Mouse (Mus musculus): Measurements from ENCODE around the gene Abhd14a. TPM values are rescaled to one million over a fixed set of nuclear protein-coding genes. Genes with fewer than 3 reads are reported as not detected.

Abhd14a gene
- polyA plus RNA-seq, 1 experiment from 2014 or later, result 50.5 TPM

GRCm38 (mm10) chr9:106467746-106468145 lies 20.3 kb upstream of the Abhd14a start:
- no peak for ATAC-seq (replicated peaks; ENCODE audit: insufficient number of reproducible peaks, insufficient read depth, low FRiP score, low read depth)
- Histone ChIP-seq H3K4me3 (no peak overlapping the region), H3K4me1 (replicated peaks) (peaks cover 29% of the 10 kb centered on the region), H3K27me3 (peaks cover 17% of the 10 kb centered on the region; the same call in 1 of the 2 replicates), H3K27ac (no peak overlapping the region), H3K9me3 (replicated peaks) (no peaks in the 10 kb centered on the region), H3K9ac (no peak overlapping the region), H3K4me2 (no peak overlapping the region), H3K36me3 (peaks cover 10% of the 10 kb centered on the region)
- WGBS, result 85% methylated on average over 7 of the region's 7 CpGs

- ATAC-seq (replicated peaks; ENCODE audit: insufficient number of reproducible peaks, insufficient read depth, low FRiP score, low read depth), result no peak
- H3K4me2 ChIP-seq, result no peak overlapping the region
- H3K4me3 ChIP-seq, result no peak overlapping the region
- WGBS, result 83% methylated on average over 6 of the region's 6 CpGs
- peaks cover 19% of the 10 kb centered on the region for H3K36me3 ChIP-seq
- no peaks in the 10 kb centered on the region for H3K9me3 ChIP-seq (replicated peaks)
- H3K27ac ChIP-seq, result no peak overlapping the region
- peaks cover 17% of the 10 kb centered on the region; the same call in 1 of the 2 replicates for H3K27me3 ChIP-seq
- peaks cover 19% of the 10 kb centered on the region for H3K4me1 ChIP-seq (replicated peaks)
- no peak overlapping the region for H3K9ac ChIP-seq
Measured at GRCm38 (mm10) chr9:106466721-106467120, 19.2 kb upstream of the Abhd14a start.

GRCm38 (mm10) chr9:106465571-106466200 lies 18.2 kb upstream of the Abhd14a start, which contains the start of gene Gpr62:
Gene Gpr62, minus strand, starts transcription at chr9:106465938.
- Histone ChIP-seq H3K4me3 (peak within 1 kb of the TSS; percentile 61), H3K9ac (peak within 1 kb of the TSS; percentile 58), H3K4me1 (replicated peaks) (peaks cover 20% of the 10 kb centered on the region), H3K27ac (peak within 1 kb of the TSS; percentile 41), H3K27me3 (peaks cover 17% of the 10 kb centered on the region; the same call in 1 of the 2 replicates), H3K9me3 (replicated peaks) (no peaks in the 10 kb centered on the region), H3K36me3 (peaks cover 26% of the 10 kb centered on the region), H3K4me2 (peak within 1 kb of the TSS; percentile 99)
- 34% methylated on average over 26 of the region's 26 CpGs for WGBS
- ATAC-seq (replicated peaks; ENCODE audit: insufficient number of reproducible peaks, insufficient read depth, low FRiP score, low read depth), result no peak

- H3K36me3 ChIP-seq, result peaks cover 33% of the 10 kb centered on the region
- peak overlapping the region; percentile 58 for H3K9ac ChIP-seq
- peak overlapping the region; percentile 99 for H3K4me2 ChIP-seq
- H3K4me3 ChIP-seq, result peak overlapping the region; percentile 61
- H3K4me1 ChIP-seq (replicated peaks), result peaks cover 23% of the 10 kb centered on the region
- no peaks in the 10 kb centered on the region for H3K9me3 ChIP-seq (replicated peaks)
- WGBS, result 2% methylated on average over 99 of the region's 99 CpGs
- peak overlapping the region; percentile 41 for H3K27ac ChIP-seq
- peak; percentile 63 for ATAC-seq (replicated peaks; ENCODE audit: insufficient number of reproducible peaks, insufficient read depth, low FRiP score, low read depth)
- peaks cover 17% of the 10 kb centered on the region; the same call in 1 of the 2 replicates for H3K27me3 ChIP-seq
Measured at GRCm38 (mm10) chr9:106464751-106465541, 17.5 kb upstream of the Abhd14a start.

- Histone ChIP-seq H3K4me1 (replicated peaks) (peaks cover 24% of the 10 kb centered on the region), H3K27ac (no peak overlapping the region), H3K4me3 (no peak overlapping the region), H3K27me3 (peaks cover 17% of the 10 kb centered on the region; the same call in 1 of the 2 replicates), H3K4me2 (no peak overlapping the region), H3K36me3 (peaks cover 35% of the 10 kb centered on the region), H3K9ac (no peak overlapping the region), H3K9me3 (replicated peaks) (no peaks in the 10 kb centered on the region)
- WGBS, result 83% methylated on average over 21 of the region's 21 CpGs
- ATAC-seq (replicated peaks; ENCODE audit: insufficient number of reproducible peaks, insufficient read depth, low FRiP score, low read depth), result no peak
Measured at GRCm38 (mm10) chr9:106463122-106464063, 15.9 kb upstream of the Abhd14a start.

- ATAC-seq (replicated peaks; ENCODE audit: insufficient number of reproducible peaks, insufficient read depth, low FRiP score, low read depth), result no peak
- Histone ChIP-seq H3K27me3 (peaks cover 17% of the 10 kb centered on the region; the same call in 1 of the 2 replicates), H3K36me3 (peaks cover 35% of the 10 kb centered on the region), H3K27ac (no peak overlapping the region), H3K9me3 (replicated peaks) (no peaks in the 10 kb centered on the region), H3K4me2 (no peak overlapping the region), H3K4me1 (replicated peaks) (peaks cover 34% of the 10 kb centered on the region), H3K9ac (no peak overlapping the region), H3K4me3 (no peak overlapping the region)
- 94% methylated on average over 12 of the region's 12 CpGs for WGBS
Measured at GRCm38 (mm10) chr9:106462430-106462800, 14.9 kb upstream of the Abhd14a start.

GRCm38 (mm10) chr9:106461641-106462429 lies 14.4 kb upstream of the Abhd14a start:
- no peak overlapping the region for H3K4me3 ChIP-seq
- H3K36me3 ChIP-seq, result peaks cover 35% of the 10 kb centered on the region
- WGBS, result 88% methylated on average over 16 of the region's 16 CpGs
- no peaks in the 10 kb centered on the region for H3K9me3 ChIP-seq (replicated peaks)
- H3K4me2 ChIP-seq, result no peak overlapping the region
- H3K27me3 ChIP-seq, result peaks cover 15% of the 10 kb centered on the region; the same call in 1 of the 2 replicates
- ATAC-seq (replicated peaks; ENCODE audit: insufficient number of reproducible peaks, insufficient read depth, low FRiP score, low read depth), result no peak
- no peak overlapping the region for H3K9ac ChIP-seq
- peaks cover 40% of the 10 kb centered on the region for H3K4me1 ChIP-seq (replicated peaks)
- H3K27ac ChIP-seq, result no peak overlapping the region

- WGBS, result 87% methylated on average over 9 of the region's 9 CpGs
- Histone ChIP-seq H3K27me3 (peaks cover 13% of the 10 kb centered on the region; the same call in 1 of the 2 replicates), H3K9me3 (replicated peaks) (no peaks in the 10 kb centered on the region), H3K4me3 (no peak overlapping the region), H3K9ac (no peak overlapping the region), H3K36me3 (peaks cover 35% of the 10 kb centered on the region), H3K4me1 (replicated peaks) (peaks cover 48% of the 10 kb centered on the region), H3K4me2 (no peak overlapping the region), H3K27ac (no peak overlapping the region)
- ATAC-seq (replicated peaks; ENCODE audit: insufficient number of reproducible peaks, insufficient read depth, low FRiP score, low read depth), result no peak
Measured at GRCm38 (mm10) chr9:106461026-106461415, 13.5 kb upstream of the Abhd14a start.

GRCm38 (mm10) chr9:106460401-106461025 lies 13.0 kb upstream of the Abhd14a start:
- no peak for ATAC-seq (replicated peaks; ENCODE audit: insufficient number of reproducible peaks, insufficient read depth, low FRiP score, low read depth)
- H3K27me3 ChIP-seq, result peaks cover 10% of the 10 kb centered on the region; the same call in 1 of the 2 replicates
- peaks cover 35% of the 10 kb centered on the region for H3K36me3 ChIP-seq
- H3K27ac ChIP-seq, result no peak overlapping the region
- no peaks in the 10 kb centered on the region for H3K9me3 ChIP-seq (replicated peaks)
- no peak overlapping the region for H3K4me3 ChIP-seq
- H3K4me2 ChIP-seq, result no peak overlapping the region
- WGBS, result 76% methylated on average over 18 of the region's 18 CpGs
- H3K9ac ChIP-seq, result no peak overlapping the region
- H3K4me1 ChIP-seq (replicated peaks), result peaks cover 48% of the 10 kb centered on the region

- Histone ChIP-seq H3K4me3 (no peak overlapping the region), H3K4me2 (no peak overlapping the region), H3K27ac (no peak overlapping the region), H3K4me1 (replicated peaks) (peaks cover 48% of the 10 kb centered on the region), H3K9ac (no peak overlapping the region), H3K9me3 (replicated peaks) (no peaks in the 10 kb centered on the region), H3K36me3 (peaks cover 35% of the 10 kb centered on the region), H3K27me3 (peaks cover 10% of the 10 kb centered on the region; the same call in 1 of the 2 replicates)
- no peak for ATAC-seq (replicated peaks; ENCODE audit: insufficient number of reproducible peaks, insufficient read depth, low FRiP score, low read depth)
- WGBS, result 64% methylated on average over 15 of the region's 15 CpGs
Measured at GRCm38 (mm10) chr9:106459946-106460345, 12.5 kb upstream of the Abhd14a start.
